ENCODE assay signal across 8 mouse cellular contexts in genomic region chr19:46308706-46309435, GRCm38 (mm10). TPM values are rescaled to one million over a fixed set of nuclear protein-coding genes. Genes with fewer than 3 reads are reported as not detected.
DNase-seq lines count a peak whose midpoint lies in the region; ATAC-seq and TF ChIP-seq lines count a peak whose summit lies in the region.

No protein-coding gene starts in this region.

- peaks cover 15% of the 10 kb centered on the region for H3K27me3 ChIP-seq in embryonic facial prominence, embryonic 11.5 days (ENCODE audit: control insufficient read depth, insufficient read depth, low read length)
- H3K27me3 ChIP-seq in heart, adult 2 months (ENCODE audit: control insufficient read depth, insufficient read depth, low read length), result no peaks in the 10 kb centered on the region
- no peaks in the 10 kb centered on the region for H3K27me3 ChIP-seq in kidney, adult 2 months (replicated peaks; ENCODE audit: control insufficient read depth, insufficient read depth, low read length)
- peaks cover 42% of the 10 kb centered on the region for H3K27me3 ChIP-seq in limb, embryonic 15.5 days
- 0 out of 2 replicates have a peak, but pooled peaks cover 10% of the 10 kb centered on the region for H3K27me3 ChIP-seq in midbrain, postnatal 0 days (ENCODE audit: insufficient read depth, low read length)

- peak overlapping the region; percentile 83 for H3K4me2 ChIP-seq in embryonic facial prominence, embryonic 11.5 days (ENCODE audit: low read depth, low read length)
- H3K4me2 ChIP-seq in limb, embryonic 15.5 days, result peak overlapping the region; percentile 84
- peak overlapping the region; percentile 81 for H3K4me2 ChIP-seq in midbrain, postnatal 0 days (ENCODE audit: low read depth, low read length, poor library complexity, severe bottlenecking)

- DNase-seq in left cerebral cortex, adult 18-20 months (ENCODE audit: low spot score in 2 of 2), result peak; percentile 90 to 93
- DNase-seq in left cerebral cortex, adult 11 months (ENCODE audit: low spot score), result no peak
- peak; percentile 93 for DNase-seq in embryonic facial prominence, embryonic 11.5 days (ENCODE audit: low spot score)
- DNase-seq in heart, adult 2 months, result peak; percentile 85 to 88
- DNase-seq in kidney, adult 2 months, result peak; percentile 83
- peak; percentile 93 for DNase-seq in midbrain, postnatal 0 days (ENCODE audit: low spot score)
- DNase-seq in spleen, postnatal 36 days (ENCODE audit: low spot score in 2 of 2), result peak; percentile 77 to 78

- intact Hi-C loops in heart, adult 2 months (cut with DNase I), result loop anchor here (2.0 to 10.0 kb wide), 2 partner anchors 136 to 174 kb away; no protein-coding TSS in a partner anchor

- peak overlapping the region; percentile 39 for H3K9ac ChIP-seq in embryonic facial prominence, embryonic 11.5 days (replicated peaks; ENCODE audit: low read length)
- H3K9ac ChIP-seq in heart, adult 2 months (ENCODE audit: low read depth, low read length), result peak overlapping the region; percentile 53
- 0 out of 2 replicates have a peak overlapping the region, but pooled peaks have one; percentile 27 for H3K9ac ChIP-seq in limb, embryonic 15.5 days
- H3K9ac ChIP-seq in midbrain, postnatal 0 days (replicated peaks; ENCODE audit: low read length, poor library complexity, severe bottlenecking), result peak overlapping the region; percentile 62

- WGBS in embryonic facial prominence, embryonic 11.5 days, result 2% methylated on average over 47 of the region's 47 CpGs
- 8% methylated on average over 47 of the region's 47 CpGs for WGBS in heart, adult 2 months
- WGBS in kidney, adult 2 months, result 5% methylated on average over 47 of the region's 47 CpGs
- under 1% methylated on average over 45 of the region's 47 CpGs for WGBS in limb, embryonic 15.5 days
- 2% methylated on average over 47 of the region's 47 CpGs for whole genome bisulfite sequencing in midbrain, postnatal 0 days

- TF ChIP-seq EP300 in heart, adult 2 months (IDR thresholded peaks at IDR 0.05; ENCODE audit: insufficient read depth, low read depth, low read length), result 0 out of 2 replicates have a peak, but pooled peaks have one; percentile 65

- H3K27ac ChIP-seq in embryonic facial prominence, embryonic 11.5 days (replicated peaks; ENCODE audit: low read depth, low read length), result no peak overlapping the region
- H3K27ac ChIP-seq in heart, adult 2 months, result no peak overlapping the region
- H3K27ac ChIP-seq in kidney, adult 2 months (ENCODE audit: insufficient read depth, low read depth, low read length), result no peak overlapping the region
- no peak overlapping the region for H3K27ac ChIP-seq in limb, embryonic 15.5 days
- no peak overlapping the region for H3K27ac ChIP-seq in midbrain, postnatal 0 days (ENCODE audit: low read depth, low read length)

- H3K36me3 ChIP-seq in embryonic facial prominence, embryonic 11.5 days (replicated peaks; ENCODE audit: control insufficient read depth, insufficient read depth, low read depth, low read length), result no peaks in the 10 kb centered on the region; the same call in 1 of the 2 replicates
- no peaks in the 10 kb centered on the region for H3K36me3 ChIP-seq in heart, adult 2 months (ENCODE audit: control insufficient read depth, insufficient read depth, low read length)
- H3K36me3 ChIP-seq in kidney, adult 2 months (ENCODE audit: control insufficient read depth, insufficient read depth, low read length), result no peaks in the 10 kb centered on the region
- peaks cover 46% of the 10 kb centered on the region for H3K36me3 ChIP-seq in limb, embryonic 15.5 days
- peaks cover 32% of the 10 kb centered on the region for H3K36me3 ChIP-seq in midbrain, postnatal 0 days (ENCODE audit: insufficient read depth, low read length)

- H3K4me3 ChIP-seq in embryonic facial prominence, embryonic 11.5 days (ENCODE audit: low read depth, low read length), result peak overlapping the region; percentile 28
- peak overlapping the region; percentile 26; the same call in 1 of the 2 replicates for H3K4me3 ChIP-seq in heart, adult 2 months
- H3K4me3 ChIP-seq in kidney, adult 2 months (ENCODE audit: insufficient read depth, low read depth, low read length), result peak overlapping the region; percentile 28; the same call in 1 of the 2 replicates
- H3K4me3 ChIP-seq in limb, embryonic 15.5 days, result peak overlapping the region; percentile 41
- H3K4me3 ChIP-seq in midbrain, postnatal 0 days (ENCODE audit: low read depth, low read length), result peak overlapping the region; percentile 46

- H3K79me2 ChIP-seq in heart, adult 2 months (replicated peaks; ENCODE audit: control insufficient read depth, insufficient read depth, low read length), result no peaks in the 10 kb centered on the region

- peaks cover 4% of the 10 kb centered on the region for H3K4me1 ChIP-seq in embryonic facial prominence, embryonic 11.5 days (ENCODE audit: control insufficient read depth, insufficient read depth, low read length)
- no peaks in the 10 kb centered on the region; the same call in 1 of the 2 replicates for H3K4me1 ChIP-seq in heart, adult 2 months (ENCODE audit: control insufficient read depth, insufficient read depth, low read length)
- H3K4me1 ChIP-seq in kidney, adult 2 months (ENCODE audit: control insufficient read depth, insufficient read depth, low read length), result peaks cover 5% of the 10 kb centered on the region
- H3K4me1 ChIP-seq in limb, embryonic 15.5 days, result peaks cover 35% of the 10 kb centered on the region
- H3K4me1 ChIP-seq in midbrain, postnatal 0 days (ENCODE audit: insufficient read depth, low read length), result no peaks in the 10 kb centered on the region

- ATAC-seq in embryonic facial prominence, embryonic 11.5 days (replicated peaks; ENCODE audit: insufficient number of reproducible peaks, low FRiP score, low TSS enrichment, low read depth), result 0 out of 2 replicates have a peak, but pooled peaks have one; percentile 5
- no peak for ATAC-seq in limb, embryonic 15.5 days (ENCODE audit: insufficient number of reproducible peaks, low FRiP score, low TSS enrichment, low read depth)
- ATAC-seq in midbrain, postnatal 0 days (ENCODE audit: low FRiP score), result peak; percentile 53

- no peak for TF ChIP-seq POLR2A in heart, adult 2 months (IDR thresholded peaks at IDR 0.05; ENCODE audit: insufficient read depth, low read depth, low read length)
- no peak for TF ChIP-seq POLR2A in kidney, adult 2 months (IDR thresholded peaks at IDR 0.05; ENCODE audit: low read depth, low read length)

- TF ChIP-seq CTCF in heart, adult 2 months (IDR thresholded peaks at IDR 0.05), result peak; percentile 96
- TF ChIP-seq CTCF in kidney, adult 2 months (conservative IDR thresholded peaks at IDR 0.05; ENCODE audit: insufficient read depth, insufficient read length, low read depth, low read length), result peak; percentile 96
- peak; percentile 95 for TF ChIP-seq CTCF in midbrain, postnatal 0 days (IDR thresholded peaks at IDR 0.05)

- H3K9me3 ChIP-seq in embryonic facial prominence, embryonic 11.5 days (replicated peaks; ENCODE audit: control insufficient read depth, low read length), result no peaks in the 10 kb centered on the region
- no peaks in the 10 kb centered on the region for H3K9me3 ChIP-seq in limb, embryonic 15.5 days
- no peaks in the 10 kb centered on the region for H3K9me3 ChIP-seq in midbrain, postnatal 0 days (ENCODE audit: low read length)

RNA-seq across cellular contexts. Expression of gene Nfkb2, which starts 4.8 kb away (rescaled TPM):
- 1 to 10 TPM; 1.9 to 2.1 TPM for total RNA-seq in left cerebral cortex, adult 18-20 months (2021)
- polyA plus RNA-seq in embryonic facial prominence, embryonic 11.5 days (2014; fragmentation: Nextera tagmentation; extraction: Ambion mirVana), result 5.0 and 5.4 TPM in 2 replicates
- total RNA-seq in heart, adult 2 months (2021), result 10 to 100 TPM; 18.3 to 20.4 TPM
- 22.1 and 22.6 TPM in 2 replicates for polyA plus RNA-seq in heart, adult 2 months (2012; rRNA removed)
- polyA plus RNA-seq in kidney, adult 2 months (2012; rRNA removed), result 21.6 and 25.4 TPM in 2 replicates
- polyA plus RNA-seq in limb, embryonic 15.5 days (2015; fragmentation: Nextera tagmentation; extraction: Ambion mirVana), result 11.4 and 13.5 TPM in 2 replicates
- 3.1 and 4.5 TPM in 2 replicates for total RNA-seq in midbrain, postnatal 0 days (2014; rRNA removed)
- polyA plus RNA-seq in midbrain, postnatal 0 days (2015; fragmentation: Nextera tagmentation; extraction: Ambion mirVana), result 2.3 and 2.4 TPM in 2 replicates

RNA-seq across cellular contexts. Expression of gene Psd, which starts 18.1 kb away (rescaled TPM):
- total RNA-seq in left cerebral cortex, adult 18-20 months (2021), result 100 to 1,000 TPM; 612 to 681 TPM
- polyA plus RNA-seq in embryonic facial prominence, embryonic 11.5 days (2014; fragmentation: Nextera tagmentation; extraction: Ambion mirVana), result 4.8 and 5.0 TPM in 2 replicates
- under 1 TPM; 0.60 to 0.80 TPM for total RNA-seq in heart, adult 2 months (2021)
- 1.4 and 1.6 TPM in 2 replicates for polyA plus RNA-seq in heart, adult 2 months (2012; rRNA removed)
- polyA plus RNA-seq in kidney, adult 2 months (2012; rRNA removed), result 1.9 and 2.7 TPM in 2 replicates
- polyA plus RNA-seq in limb, embryonic 15.5 days (2015; fragmentation: Nextera tagmentation; extraction: Ambion mirVana), result 5.5 and 5.8 TPM in 2 replicates
- total RNA-seq in midbrain, postnatal 0 days (2014; rRNA removed), result 471 and 481 TPM in 2 replicates
- 179 and 185 TPM in 2 replicates for polyA plus RNA-seq in midbrain, postnatal 0 days (2015; fragmentation: Nextera tagmentation; extraction: Ambion mirVana)

RNA-seq across cellular contexts. Expression of gene Fbxl15, which starts 19.1 kb away (rescaled TPM):
- total RNA-seq in left cerebral cortex, adult 18-20 months (2021), result 10 to 100 TPM; 30.0 to 31.1 TPM
- 15.0 and 18.0 TPM in 2 replicates for polyA plus RNA-seq in embryonic facial prominence, embryonic 11.5 days (2014; fragmentation: Nextera tagmentation; extraction: Ambion mirVana)
- 1 to 10 TPM; 5.3 TPM for total RNA-seq in heart, adult 2 months (2021)
- 5.3 and 8.0 TPM in 2 replicates for polyA plus RNA-seq in heart, adult 2 months (2012; rRNA removed)
- polyA plus RNA-seq in kidney, adult 2 months (2012; rRNA removed), result 26.1 and 35.8 TPM in 2 replicates
- polyA plus RNA-seq in limb, embryonic 15.5 days (2015; fragmentation: Nextera tagmentation; extraction: Ambion mirVana), result 12.8 and 13.2 TPM in 2 replicates
- 48.3 and 57.8 TPM in 2 replicates for total RNA-seq in midbrain, postnatal 0 days (2014; rRNA removed)
- 55.2 and 56.8 TPM in 2 replicates for polyA plus RNA-seq in midbrain, postnatal 0 days (2015; fragmentation: Nextera tagmentation; extraction: Ambion mirVana)

RNA-seq across cellular contexts. Expression of gene Cuedc2, which starts 29.6 kb away (rescaled TPM):
- total RNA-seq in left cerebral cortex, adult 18-20 months (2021), result 100 to 1,000 TPM; 199 to 202 TPM
- polyA plus RNA-seq in embryonic facial prominence, embryonic 11.5 days (2014; fragmentation: Nextera tagmentation; extraction: Ambion mirVana), result 183 and 199 TPM in 2 replicates
- total RNA-seq in heart, adult 2 months (2021), result 10 to 100 TPM; 79.8 to 91.3 TPM
- polyA plus RNA-seq in heart, adult 2 months (2012; rRNA removed), result 58.7 and 73.5 TPM in 2 replicates
- 69.8 and 72.0 TPM in 2 replicates for polyA plus RNA-seq in kidney, adult 2 months (2012; rRNA removed)
- polyA plus RNA-seq in limb, embryonic 15.5 days (2015; fragmentation: Nextera tagmentation; extraction: Ambion mirVana), result 150 and 176 TPM in 2 replicates
- total RNA-seq in midbrain, postnatal 0 days (2014; rRNA removed), result 157 and 177 TPM in 2 replicates
- 314 and 337 TPM in 2 replicates for polyA plus RNA-seq in midbrain, postnatal 0 days (2015; fragmentation: Nextera tagmentation; extraction: Ambion mirVana)

RNA-seq across cellular contexts. Expression of gene Mfsd13a, which starts 32.0 kb away (rescaled TPM):
- total RNA-seq in left cerebral cortex, adult 18-20 months (2021), result 10 to 100 TPM; 22.7 to 26.4 TPM
- 3.2 and 4.1 TPM in 2 replicates for polyA plus RNA-seq in embryonic facial prominence, embryonic 11.5 days (2014; fragmentation: Nextera tagmentation; extraction: Ambion mirVana)
- total RNA-seq in heart, adult 2 months (2021), result 1 to 10 TPM; 2.6 to 3.1 TPM
- polyA plus RNA-seq in heart, adult 2 months (2012; rRNA removed), result 3.2 and 4.5 TPM in 2 replicates
- 34.7 and 43.8 TPM in 2 replicates for polyA plus RNA-seq in kidney, adult 2 months (2012; rRNA removed)
- polyA plus RNA-seq in limb, embryonic 15.5 days (2015; fragmentation: Nextera tagmentation; extraction: Ambion mirVana), result 3.1 and 3.6 TPM in 2 replicates
- total RNA-seq in midbrain, postnatal 0 days (2014; rRNA removed), result 7.2 and 19.2 TPM in 2 replicates
- 10.6 and 11.4 TPM in 2 replicates for polyA plus RNA-seq in midbrain, postnatal 0 days (2015; fragmentation: Nextera tagmentation; extraction: Ambion mirVana)

Comparison
In these comparisons a context has a peak if more than half of its experiments do, and no peak if none do; other contexts are left out.
1. RNA of gene Psd, which starts 18.1 kb away (polyA plus RNA-seq): 179 to 185 TPM in midbrain, postnatal 0 days; 5.5 to 5.8 TPM in limb, embryonic 15.5 days, 4.8 to 5.0 TPM in embryonic facial prominence, embryonic 11.5 days, 1.9 to 2.7 TPM in kidney, adult 2 months and 1.4 to 1.6 TPM in heart, adult 2 months; every median in the first group is over 10 times any median in the second.
2. Peak in every context shown above with its lines, with median percentiles within 50 percentile points of each other: H3K4me2 ChIP-seq, H3K4me3 ChIP-seq, H3K9ac ChIP-seq and CTCF ChIP-seq.